Mouse (Mus musculus) cerebellum, adult 9-11 months (tissue): ENCODE measurements around the gene Enpp3.

Source experiments
- DNase-seq: peaks from one replicate; pipeline ENCODE4 v3.0.0; 2022

Gene Enpp3

GRCm38 (mm10) chr10:24842676-24843075 lies at the start of gene Enpp3:
Enpp3 (minus strand) TSS chr10:24842823.
- no peak for DNase-seq

DNA sequence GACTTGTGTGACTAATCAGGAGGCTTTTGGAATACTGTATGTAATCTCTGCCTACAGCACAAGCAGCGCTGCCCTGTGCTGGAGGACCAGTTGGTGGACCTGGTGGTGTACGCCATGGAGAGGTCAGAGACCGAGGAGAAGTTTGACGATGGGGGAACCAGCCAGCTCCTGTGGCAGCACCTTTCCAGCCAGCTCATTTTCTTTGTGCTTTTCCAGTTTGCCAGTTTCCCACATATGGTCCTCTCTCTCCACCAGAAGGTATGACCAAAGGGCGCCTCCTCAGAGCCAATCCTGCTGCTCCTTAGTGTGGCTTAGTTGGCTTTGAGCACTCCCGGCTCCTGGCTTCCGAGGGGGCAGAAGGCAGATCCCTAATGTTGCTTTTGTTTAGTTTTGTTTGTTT lies 45.7 kb upstream of the Enpp3 start:
- peak; percentile 82 for DNase-seq

DNA sequence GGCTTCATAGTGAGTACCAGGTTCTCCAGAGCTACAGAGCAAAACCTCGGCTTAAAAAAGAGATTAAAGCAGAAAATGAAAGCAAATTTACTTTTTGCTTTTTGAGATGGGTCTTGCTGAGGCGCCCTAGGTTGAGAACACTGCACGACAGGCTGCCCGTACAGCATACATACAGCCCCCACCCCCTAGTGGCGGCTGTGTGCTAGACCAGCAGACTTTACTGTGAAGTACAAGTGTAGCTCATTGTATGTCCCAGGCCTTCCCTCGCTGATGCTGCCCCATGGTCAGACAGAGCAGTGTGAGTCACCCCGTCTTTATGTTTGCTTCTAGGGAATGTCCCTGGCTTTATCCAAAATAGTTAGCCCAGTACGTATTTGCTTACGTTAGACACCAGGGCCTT lies 43.4 kb upstream of the Enpp3 start:
- no peak for DNase-seq

DNA sequence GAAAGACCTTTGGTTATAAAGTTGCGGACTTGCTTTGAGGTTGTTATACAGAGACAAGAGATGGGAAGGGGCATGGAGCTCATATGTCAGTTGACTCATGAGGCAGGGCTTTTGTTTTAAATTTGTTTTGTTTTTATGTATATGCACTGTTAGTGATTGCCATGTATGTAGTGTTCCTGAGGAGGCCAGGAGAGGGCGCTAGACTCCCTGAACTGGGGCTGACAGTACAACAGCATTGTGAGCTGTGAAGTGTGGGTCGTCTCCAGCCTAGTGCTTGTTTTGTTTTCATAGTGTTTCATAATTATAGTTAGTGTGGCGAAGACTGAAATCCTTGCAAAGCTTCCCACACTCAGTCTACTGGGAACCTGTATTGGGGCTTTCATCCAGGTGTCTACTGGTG lies 31.0 kb upstream of the Enpp3 start:
- no peak for DNase-seq

DNA sequence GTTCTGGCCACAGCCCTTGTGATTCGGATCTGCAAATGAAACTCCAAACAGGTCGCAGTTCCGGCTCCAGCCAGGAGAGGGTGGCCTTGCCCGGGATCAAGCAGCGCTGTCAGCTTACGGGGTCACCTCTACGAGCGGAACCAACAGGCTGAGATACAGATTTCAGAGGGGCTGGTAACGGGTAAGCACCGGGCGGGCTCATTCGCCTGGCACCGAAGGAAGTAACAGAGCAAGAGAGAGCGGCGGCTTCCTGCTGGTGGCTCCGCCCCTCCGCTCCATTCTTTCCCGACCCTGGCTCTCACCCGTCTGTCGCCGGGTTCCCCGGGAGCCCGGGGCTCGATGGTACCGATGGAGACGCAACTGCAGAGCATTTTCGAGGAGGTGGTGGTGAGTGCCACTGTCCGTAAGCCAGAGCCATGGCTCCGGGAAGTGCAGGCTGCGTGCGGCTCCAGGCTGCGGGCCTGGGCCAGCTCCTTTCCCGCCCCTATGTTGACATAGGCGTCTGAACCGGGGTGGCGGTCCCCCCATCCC lies 27.2 kb upstream of the Enpp3 start, which contains the start of gene Med23:
Med23 (plus strand) TSS at position 227 of the 531 bp plus-strand sequence.
- peak; percentile 98 for DNase-seq

DNA sequence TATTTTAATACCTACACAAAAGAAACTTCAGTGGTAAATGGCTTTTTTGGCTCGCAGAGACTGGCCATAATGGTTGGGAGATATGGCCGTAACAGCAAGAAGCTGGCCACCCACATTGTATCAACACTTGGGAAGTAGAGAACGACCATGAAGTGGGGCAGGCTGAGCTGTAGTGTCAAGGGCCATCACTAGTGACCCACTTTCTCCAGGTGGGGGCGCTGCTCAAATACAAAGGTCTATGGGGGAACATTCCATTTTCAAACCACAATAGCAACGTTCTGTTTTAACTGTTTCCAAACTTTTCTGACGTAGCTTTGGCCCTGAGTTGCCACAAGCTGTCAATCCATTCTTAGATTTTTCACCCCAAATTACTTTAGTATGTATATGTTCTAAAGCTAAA lies 21.8 kb upstream of the Enpp3 start:
- no peak for DNase-seq

- DNase-seq = no peak
These were observed 20.5 kb upstream of the Enpp3 start for GRCm38 (mm10) chr10:24863146-24863545.

GRCm38 (mm10) chr10:24841998-24842397 lies 625 bp downstream of the Enpp3 start:
- no peak for DNase-seq

DNA sequence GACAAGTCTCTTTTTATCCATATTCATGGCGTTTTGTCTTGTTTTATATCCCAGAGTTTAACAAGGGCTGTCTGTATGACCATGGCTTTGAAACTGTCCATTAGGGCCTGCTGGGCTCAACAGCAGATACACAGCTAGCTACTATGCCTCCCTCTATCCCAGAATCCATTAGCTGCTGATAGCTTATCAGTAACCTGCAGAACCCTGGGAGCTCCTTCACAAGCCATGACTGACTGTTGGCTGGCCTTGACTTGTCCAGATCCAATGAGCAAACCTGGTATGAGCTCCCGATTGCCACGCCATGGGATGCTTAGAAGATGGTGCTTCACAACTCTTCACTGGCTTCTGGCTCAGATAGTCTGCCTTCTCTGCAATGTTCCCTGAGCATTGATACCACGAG lies 1.8 kb downstream of the Enpp3 start:
- no peak for DNase-seq

GRCm38 (mm10) chr10:24836366-24837038 lies 6.1 kb downstream of the Enpp3 start:
- no peak for DNase-seq

DNA sequence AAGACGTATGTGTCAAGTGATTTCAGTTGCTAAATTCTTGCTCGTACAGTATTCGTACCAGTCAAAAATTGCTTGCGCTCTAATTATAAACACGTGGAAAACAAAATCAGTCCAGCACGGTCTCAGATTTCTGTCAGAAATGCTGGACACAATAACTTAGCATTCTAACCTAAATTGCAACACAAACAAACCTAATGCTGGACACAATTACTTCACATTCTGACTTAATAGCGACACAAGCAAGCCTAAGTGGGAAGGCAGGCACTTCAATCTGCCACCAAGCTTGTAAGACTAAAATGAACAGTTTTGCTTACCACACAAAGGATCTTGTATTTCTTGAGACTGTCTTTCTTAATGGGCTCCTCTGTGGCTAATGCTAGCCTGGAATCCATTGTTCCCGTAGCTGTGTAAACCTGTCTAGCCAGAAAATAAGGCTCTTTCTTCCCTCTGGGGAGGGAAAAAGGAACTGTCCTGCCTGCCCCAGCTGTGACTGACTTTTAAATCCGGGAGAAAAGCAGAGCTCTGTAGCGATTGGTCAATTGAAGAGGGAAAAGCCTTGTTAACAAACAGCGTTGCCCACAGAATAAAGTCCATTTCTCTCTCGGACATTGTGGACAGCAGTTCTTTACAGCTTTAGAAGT lies 6.8 kb downstream of the Enpp3 start:
- no peak for DNase-seq

- DNase-seq = no peak
These were observed 7.8 kb downstream of the Enpp3 start for GRCm38 (mm10) chr10:24834634-24835371.

- no peak for DNase-seq
These were observed 10.3 kb downstream of the Enpp3 start for GRCm38 (mm10) chr10:24832306-24832705.

DNA sequence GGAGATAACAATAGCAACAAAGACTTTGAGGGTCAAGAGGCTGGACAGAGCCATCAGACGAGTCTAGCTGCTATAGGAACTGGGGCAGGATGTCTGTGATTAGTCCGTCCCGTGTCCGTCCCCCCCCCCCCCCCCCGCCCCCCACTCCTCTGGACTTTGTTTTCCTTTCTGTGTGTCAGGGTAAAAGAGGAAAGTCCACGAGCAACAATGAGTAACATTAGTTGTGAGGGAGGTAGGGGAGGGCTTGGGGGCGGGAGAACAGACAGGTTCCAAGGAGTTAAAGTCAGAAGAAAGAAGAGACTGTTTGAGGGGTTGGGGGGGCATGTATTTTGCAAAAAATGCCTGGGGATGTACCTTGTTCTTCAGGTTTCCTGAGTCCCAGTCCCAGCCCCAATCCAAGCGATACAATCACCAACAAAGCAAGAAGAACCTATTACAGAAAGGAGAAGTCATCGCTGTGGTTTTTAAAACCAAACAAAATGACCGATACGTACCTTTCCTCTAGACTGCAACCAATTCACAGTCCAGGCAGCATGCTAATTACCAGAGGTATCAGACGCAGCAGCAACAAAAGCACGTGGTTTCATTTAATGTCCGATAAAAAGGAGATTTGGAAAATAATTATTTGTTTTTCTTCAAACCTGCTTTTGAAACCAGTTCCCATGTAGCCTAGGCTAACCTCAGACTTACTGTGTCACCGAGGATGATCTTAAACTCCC lies 11.1 kb downstream of the Enpp3 start:
- no peak for DNase-seq

DNA sequence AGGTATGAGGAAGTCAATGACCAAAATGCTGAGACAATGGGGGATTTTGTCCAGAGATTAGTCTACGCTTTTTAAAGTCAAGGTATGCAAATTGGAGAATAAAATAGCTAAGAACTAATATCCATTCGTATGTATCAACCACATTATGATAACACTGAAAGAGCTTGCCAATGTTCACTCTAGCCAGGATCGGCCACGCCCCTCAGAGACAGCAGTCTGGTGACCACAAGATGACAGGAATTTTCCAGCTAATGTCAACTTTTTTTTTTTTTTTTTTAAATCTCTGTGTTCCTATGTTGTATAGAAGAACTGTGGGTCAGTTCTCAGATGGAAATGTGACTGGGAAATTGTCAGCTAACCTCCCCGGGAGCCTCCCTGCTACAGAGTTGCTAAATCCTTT lies 12.2 kb downstream of the Enpp3 start:
- no peak for DNase-seq

GRCm38 (mm10) chr10:24828136-24828535 lies 14.5 kb downstream of the Enpp3 start:
- no peak for DNase-seq

DNA sequence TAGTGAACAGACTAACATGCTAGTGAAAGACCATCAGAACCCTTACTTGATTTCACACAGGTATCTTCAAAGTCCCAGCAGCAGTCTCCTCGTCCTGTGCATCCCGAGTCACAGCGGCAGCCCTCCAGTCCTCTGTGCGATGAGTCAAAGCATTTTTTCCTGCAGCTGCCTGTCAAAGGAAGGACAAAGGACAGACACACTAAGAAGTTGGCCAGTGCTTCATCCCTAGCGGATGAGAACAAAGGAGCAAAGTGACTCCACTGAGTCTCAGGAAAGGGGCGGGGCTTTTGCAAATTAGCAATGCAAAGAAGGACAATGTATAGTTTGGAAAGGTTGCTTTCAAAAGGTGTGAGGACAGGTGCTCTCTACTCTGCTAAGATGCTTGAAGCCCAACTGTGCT lies 16.5 kb downstream of the Enpp3 start:
- no peak for DNase-seq

DNA sequence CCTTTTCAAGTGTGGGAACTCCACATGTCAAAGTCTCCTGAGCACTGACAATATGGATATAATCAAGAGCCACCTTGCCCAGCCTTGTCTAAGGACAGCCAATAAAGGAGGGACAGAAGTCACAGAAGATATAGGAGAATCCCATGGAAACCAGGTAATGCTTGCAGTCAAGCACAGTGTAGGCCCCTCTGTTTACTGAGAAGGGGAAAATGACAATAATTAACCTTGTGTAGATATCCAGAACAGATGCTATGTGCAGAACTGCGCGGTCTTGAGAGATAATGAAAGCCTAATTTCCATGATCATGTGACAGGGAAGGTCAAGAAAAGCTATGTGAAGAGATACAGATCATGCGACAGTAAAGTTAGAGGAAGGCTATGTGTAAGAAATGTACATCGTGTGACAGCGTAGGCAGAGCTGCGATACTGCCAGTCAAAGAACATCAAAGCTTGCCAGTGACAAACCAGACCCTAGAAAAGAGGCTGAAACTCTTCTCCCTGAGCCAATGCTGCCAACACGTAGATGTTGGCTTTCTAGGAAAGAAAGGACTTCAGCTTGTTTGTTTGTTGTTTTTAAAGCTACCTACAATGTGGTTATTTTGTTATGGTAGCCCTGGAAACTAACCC lies 17.1 kb downstream of the Enpp3 start:
- no peak for DNase-seq

DNA sequence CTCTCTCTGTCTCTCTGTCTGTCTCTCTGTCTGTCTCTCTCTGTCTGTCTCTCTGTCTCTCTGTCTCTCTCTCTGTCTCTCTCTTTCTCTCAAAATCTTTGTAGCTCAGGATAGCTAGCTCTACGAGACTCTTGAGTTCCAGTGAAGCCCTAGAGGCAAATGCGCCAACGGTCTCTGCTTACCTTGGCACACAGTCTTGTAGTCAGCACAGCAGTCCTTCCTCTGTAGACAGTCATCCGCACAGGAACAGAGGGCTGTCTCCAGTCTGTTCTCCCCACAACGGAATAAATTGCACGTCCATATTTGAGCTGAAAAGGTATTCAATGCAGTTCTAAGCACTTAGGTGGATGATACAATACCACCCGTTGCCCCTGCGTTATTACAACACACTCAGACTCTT lies 18.0 kb downstream of the Enpp3 start:
- DNase-seq = no peak

DNA sequence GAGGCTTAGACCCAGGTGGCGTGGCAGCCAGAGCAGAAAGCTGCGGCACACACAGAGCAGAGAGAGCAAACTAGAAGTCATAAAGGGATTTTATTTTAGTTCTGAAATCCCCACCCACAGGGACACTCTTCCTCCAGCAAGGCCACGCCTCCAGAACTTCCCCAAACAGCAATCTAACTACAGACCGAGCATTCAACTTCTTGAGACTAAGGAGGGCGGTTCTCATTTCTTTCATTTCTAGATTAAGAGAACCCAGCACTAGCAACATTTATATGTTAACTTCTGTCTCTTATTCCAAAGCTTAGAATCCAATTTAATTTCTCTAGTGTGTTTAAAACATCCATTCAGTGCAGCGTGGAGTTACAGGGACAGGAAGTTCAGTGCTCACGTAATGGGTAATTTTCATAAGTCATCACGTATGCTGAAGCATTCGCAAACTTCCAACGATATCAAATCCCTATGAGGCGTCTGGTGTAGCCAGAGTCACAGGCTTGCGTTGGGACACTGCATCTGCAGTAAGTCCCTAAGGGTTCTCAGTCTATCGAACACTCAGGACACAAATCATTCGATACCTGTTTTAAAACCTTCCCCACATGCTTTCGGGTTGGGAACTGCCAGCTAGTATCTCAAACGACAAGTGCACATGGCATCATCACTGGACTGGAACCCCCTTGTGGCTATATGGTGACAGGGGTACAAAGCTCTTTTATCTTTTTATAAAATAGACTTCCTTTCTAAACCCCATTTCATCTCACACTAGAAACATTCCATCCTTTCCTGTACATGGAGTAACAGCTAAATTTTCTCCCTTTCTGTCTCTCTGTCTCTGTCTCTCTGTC lies 18.7 kb downstream of the Enpp3 start:
- DNase-seq = no peak

DNA sequence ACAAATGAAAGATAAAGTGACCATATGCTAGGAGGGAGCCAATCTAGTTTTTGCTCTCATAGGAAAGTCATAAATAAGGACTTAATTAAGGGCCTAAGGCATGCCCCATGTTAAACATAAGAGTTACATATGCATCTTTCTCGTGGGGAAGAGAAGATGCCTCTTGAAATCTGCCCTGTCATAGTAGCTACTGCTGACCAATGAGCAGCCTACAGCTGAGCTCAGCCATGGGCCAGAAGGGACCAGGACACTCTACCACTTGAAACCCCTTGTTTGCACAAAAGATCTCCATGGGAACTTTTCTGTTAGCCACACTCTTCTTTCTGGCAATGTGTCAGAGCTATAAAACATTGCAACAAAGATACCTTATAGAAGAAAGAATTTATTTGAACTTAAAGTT lies 19.4 kb downstream of the Enpp3 start:
- no peak for DNase-seq

GRCm38 (mm10) chr10:24822842-24823241 lies 19.8 kb downstream of the Enpp3 start:
- DNase-seq = no peak
